Comparison of ENCODE assay signal across 24 mouse cellular contexts in the genomic region with DNA sequence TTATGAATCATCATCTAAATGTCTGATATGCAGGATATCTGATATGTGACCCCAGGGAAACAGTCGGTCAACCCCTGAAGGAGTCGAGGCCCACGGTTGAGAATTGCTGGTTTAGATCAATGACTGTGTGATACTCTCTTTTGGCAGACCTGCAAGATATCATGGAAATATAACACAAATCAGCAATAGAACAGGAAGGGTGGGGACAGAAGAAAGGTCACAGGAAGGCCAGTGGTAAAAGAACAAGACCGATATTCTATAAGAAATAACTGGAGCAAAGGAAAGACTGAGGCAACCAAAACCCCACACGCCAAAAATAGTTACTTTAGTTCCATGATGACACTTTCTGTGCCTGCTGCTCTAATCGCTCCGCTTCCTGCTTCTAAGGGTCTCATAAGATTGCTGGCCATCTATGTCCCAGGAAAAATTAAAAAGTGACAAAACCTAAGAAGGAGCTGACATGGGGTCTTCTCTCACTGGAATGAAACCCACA.
"Had no signal": no experiment of that assay in that cellular context is flagged by ENCODE, and none has a peak within 500 bp of the region (broad histone marks: within the 10 kb centered on the region; RNA-seq: fewer than 3 reads in every experiment).

No protein-coding gene starts in this region.

- ATAC-seq: liver, postnatal 0 days had no signal

- H3K4me1 ChIP-seq: limb, embryonic 12.5 days; limb, embryonic 15.5 days; lung, embryonic 15.5 days; midbrain, embryonic 10.5 days; neural tube, embryonic 13.5 days; stomach, embryonic 15.5 days had no signal

- H3K4me3 ChIP-seq: layer of hippocampus, adult 2 months; left cerebral cortex, adult 2 months; limb, embryonic 12.5 days; limb, embryonic 15.5 days; lung, embryonic 15.5 days; megakaryocyte, embryonic 14.5 days; midbrain, embryonic 10.5 days; myocyte; neural tube, embryonic 13.5 days; stomach, embryonic 15.5 days had no signal

- DNase-seq: kidney, adult 2 months; kidney, postnatal 25 days; layer of hippocampus, postnatal 36 days; left cerebral cortex, postnatal 4 days; liver, postnatal 0 days; lung, postnatal 10 days; lung, postnatal 36 days; midbrain, embryonic 14.5 days; retina, postnatal 1 day; right cerebral cortex, postnatal 25 days; spleen, adult 18-20 months; thymus, postnatal 25 days had no signal

- H3K27me3 ChIP-seq: limb, embryonic 12.5 days; limb, embryonic 15.5 days; lung, embryonic 15.5 days; neural tube, embryonic 13.5 days; stomach, embryonic 15.5 days had no signal

- H3K27ac ChIP-seq: kidney, postnatal 0 days; layer of hippocampus, adult 2 months; left cerebral cortex, adult 2 months; limb, embryonic 12.5 days; limb, embryonic 15.5 days; liver, embryonic 14.5 days; lung, embryonic 15.5 days; midbrain, embryonic 10.5 days; neural tube, embryonic 13.5 days; stomach, embryonic 15.5 days had no signal
